Mouse (Mus musculus): ENCODE results near the gene Acbd4. TPM values are rescaled to one million over a fixed set of nuclear protein-coding genes. Genes with fewer than 3 reads are reported as not detected.

Gene Acbd4
- polyA plus RNA-seq, 1 experiment from 2014 or later: 54.4 TPM

- WGBS (ENCODE audit: insufficient replicate concordance): 75% methylated on average over 11 of the region's 11 CpGs
- peaks cover 31% of the 10 kb centered on the region for H3K4me1 ChIP-seq (ENCODE audit: control insufficient read depth, low read depth, low read length)
These were observed 12.9 kb downstream of the Acbd4 start for GRCm38 (mm10) chr11:103114270-103114943.

GRCm38 (mm10) chr11:103115163-103116007, 13.9 kb downstream of the Acbd4 start:
- Histone ChIP-seq H3K27me3 (ENCODE audit: control insufficient read depth, insufficient read depth, low read depth, low read length) (no peaks in the 10 kb centered on the region), H3K9ac (ENCODE audit: low read depth, low read length) (peak overlapping the region; percentile 87), H3K4me3 (ENCODE audit: low read depth, low read length) (peak overlapping the region; percentile 74), H3K9me3 (replicated peaks; ENCODE audit: control insufficient read depth, low read length) (no peaks in the 10 kb centered on the region), H3K4me2 (ENCODE audit: low read depth, low read length) (peak overlapping the region; percentile 64), H3K27ac (ENCODE audit: low read length) (peak overlapping the region; percentile 95), H3K4me1 (ENCODE audit: control insufficient read depth, low read depth, low read length) (peaks cover 31% of the 10 kb centered on the region), H3K36me3 (ENCODE audit: control insufficient read depth, insufficient read depth) (no peaks in the 10 kb centered on the region)
- WGBS (ENCODE audit: insufficient replicate concordance): under 1% methylated on average over 34 of the region's 34 CpGs
- ATAC-seq (ENCODE audit: low read depth): peak; percentile 72

More at GRCm38 (mm10) chr11:103114270-103114943, 12.9 kb downstream of the Acbd4 start:
- H3K4me3 ChIP-seq (ENCODE audit: low read depth, low read length): peak overlapping the region; percentile 74
- no peaks in the 10 kb centered on the region for H3K9me3 ChIP-seq (replicated peaks; ENCODE audit: control insufficient read depth, low read length)
- H3K27ac ChIP-seq (ENCODE audit: low read length): peak overlapping the region; percentile 95
- H3K36me3 ChIP-seq (ENCODE audit: control insufficient read depth, insufficient read depth): no peaks in the 10 kb centered on the region
- no peaks in the 10 kb centered on the region for H3K27me3 ChIP-seq (ENCODE audit: control insufficient read depth, insufficient read depth, low read depth, low read length)
- no peak for ATAC-seq (ENCODE audit: low read depth)
- peak overlapping the region; percentile 87 for H3K9ac ChIP-seq (ENCODE audit: low read depth, low read length)
- H3K4me2 ChIP-seq (ENCODE audit: low read depth, low read length): peak overlapping the region; percentile 64

- H3K9ac ChIP-seq (ENCODE audit: low read depth, low read length): peak within 1 kb of the TSS; percentile 87
- H3K27me3 ChIP-seq (ENCODE audit: control insufficient read depth, insufficient read depth, low read depth, low read length): no peaks in the 10 kb centered on the region
- no peaks in the 10 kb centered on the region for H3K9me3 ChIP-seq (replicated peaks; ENCODE audit: control insufficient read depth, low read length)
- peak within 1 kb of the TSS; percentile 74 for H3K4me3 ChIP-seq (ENCODE audit: low read depth, low read length)
- 0% methylated on average over 53 of the region's 53 CpGs for WGBS (ENCODE audit: insufficient replicate concordance)
- peak within 1 kb of the TSS; percentile 95 for H3K27ac ChIP-seq (ENCODE audit: low read length)
- H3K4me2 ChIP-seq (ENCODE audit: low read depth, low read length): peak within 1 kb of the TSS; percentile 81
- ATAC-seq (ENCODE audit: low read depth): peak; percentile 91
- H3K4me1 ChIP-seq (ENCODE audit: control insufficient read depth, low read depth, low read length): peaks cover 30% of the 10 kb centered on the region
- no peaks in the 10 kb centered on the region for H3K36me3 ChIP-seq (ENCODE audit: control insufficient read depth, insufficient read depth)
These were observed 14.7 kb downstream of the Acbd4 start, which contains the start of gene Hexim1 for GRCm38 (mm10) chr11:103116008-103116818. Gene Hexim1 (plus strand): TSS chr11:103116231.

GRCm38 (mm10) chr11:103116959-103117590, 15.6 kb downstream of the Acbd4 start:
- no peaks in the 10 kb centered on the region for H3K36me3 ChIP-seq (ENCODE audit: control insufficient read depth, insufficient read depth)
- H3K9ac ChIP-seq (ENCODE audit: low read depth, low read length): peak overlapping the region; percentile 78
- H3K4me3 ChIP-seq (ENCODE audit: low read depth, low read length): peak overlapping the region; percentile 66
- H3K27ac ChIP-seq (ENCODE audit: low read length): peak overlapping the region; percentile 89
- peaks cover 25% of the 10 kb centered on the region for H3K4me1 ChIP-seq (ENCODE audit: control insufficient read depth, low read depth, low read length)
- under 1% methylated on average over 35 of the region's 35 CpGs for WGBS (ENCODE audit: insufficient replicate concordance)
- H3K4me2 ChIP-seq (ENCODE audit: low read depth, low read length): peak overlapping the region; percentile 81
- H3K27me3 ChIP-seq (ENCODE audit: control insufficient read depth, insufficient read depth, low read depth, low read length): no peaks in the 10 kb centered on the region
- ATAC-seq (ENCODE audit: low read depth): peak; percentile 9; the same call in 1 of the 2 replicates
- H3K9me3 ChIP-seq (replicated peaks; ENCODE audit: control insufficient read depth, low read length): no peaks in the 10 kb centered on the region

- Histone ChIP-seq H3K4me1 (ENCODE audit: control insufficient read depth, low read depth, low read length) (peaks cover 19% of the 10 kb centered on the region), H3K9me3 (replicated peaks; ENCODE audit: control insufficient read depth, low read length) (no peaks in the 10 kb centered on the region), H3K4me3 (ENCODE audit: low read depth, low read length) (peak overlapping the region; percentile 66), H3K4me2 (ENCODE audit: low read depth, low read length) (peak overlapping the region; percentile 81), H3K9ac (ENCODE audit: low read depth, low read length) (peak overlapping the region; percentile 78), H3K36me3 (ENCODE audit: control insufficient read depth, insufficient read depth) (no peaks in the 10 kb centered on the region), H3K27ac (ENCODE audit: low read length) (peak overlapping the region; percentile 89), H3K27me3 (ENCODE audit: control insufficient read depth, insufficient read depth, low read depth, low read length) (no peaks in the 10 kb centered on the region)
- no peak for ATAC-seq (ENCODE audit: low read depth)
- WGBS (ENCODE audit: insufficient replicate concordance): under 1% methylated on average over 38 of the region's 38 CpGs
These were observed 16.1 kb downstream of the Acbd4 start for GRCm38 (mm10) chr11:103117591-103118009.

GRCm38 (mm10) chr11:103118866-103119265, 17.4 kb downstream of the Acbd4 start:
- H3K4me2 ChIP-seq (ENCODE audit: low read depth, low read length): peak overlapping the region; percentile 81; the same call in 1 of the 2 replicates
- peaks cover 17% of the 10 kb centered on the region for H3K4me1 ChIP-seq (ENCODE audit: control insufficient read depth, low read depth, low read length)
- H3K36me3 ChIP-seq (ENCODE audit: control insufficient read depth, insufficient read depth): no peaks in the 10 kb centered on the region
- ATAC-seq (ENCODE audit: low read depth): no peak
- WGBS (ENCODE audit: insufficient replicate concordance): 85% methylated on average over 2 of the region's 2 CpGs
- no peaks in the 10 kb centered on the region for H3K9me3 ChIP-seq (replicated peaks; ENCODE audit: control insufficient read depth, low read length)
- no peak overlapping the region for H3K27ac ChIP-seq (ENCODE audit: low read length)
- H3K9ac ChIP-seq (ENCODE audit: low read depth, low read length): no peak overlapping the region
- H3K27me3 ChIP-seq (ENCODE audit: control insufficient read depth, insufficient read depth, low read depth, low read length): no peaks in the 10 kb centered on the region
- peak overlapping the region; percentile 9 for H3K4me3 ChIP-seq (ENCODE audit: low read depth, low read length)

- peaks cover 11% of the 10 kb centered on the region for H3K4me1 ChIP-seq (ENCODE audit: control insufficient read depth, low read depth, low read length)
- no peaks in the 10 kb centered on the region for H3K36me3 ChIP-seq (ENCODE audit: control insufficient read depth, insufficient read depth)
- no peaks in the 10 kb centered on the region for H3K9me3 ChIP-seq (replicated peaks; ENCODE audit: control insufficient read depth, low read length)
- no peak overlapping the region for H3K4me3 ChIP-seq (ENCODE audit: low read depth, low read length)
- ATAC-seq (ENCODE audit: low read depth): no peak
- 58% methylated on average over 5 of the region's 5 CpGs for WGBS (ENCODE audit: insufficient replicate concordance)
- no peak overlapping the region for H3K4me2 ChIP-seq (ENCODE audit: low read depth, low read length)
- H3K9ac ChIP-seq (ENCODE audit: low read depth, low read length): no peak overlapping the region
- no peaks in the 10 kb centered on the region for H3K27me3 ChIP-seq (ENCODE audit: control insufficient read depth, insufficient read depth, low read depth, low read length)
- H3K27ac ChIP-seq (ENCODE audit: low read length): no peak overlapping the region
These were observed 18.1 kb downstream of the Acbd4 start for GRCm38 (mm10) chr11:103119609-103120008.

- Histone ChIP-seq H3K4me1 (ENCODE audit: control insufficient read depth, low read depth, low read length) (peaks cover 9% of the 10 kb centered on the region), H3K9me3 (replicated peaks; ENCODE audit: control insufficient read depth, low read length) (no peaks in the 10 kb centered on the region), H3K36me3 (ENCODE audit: control insufficient read depth, insufficient read depth) (no peaks in the 10 kb centered on the region), H3K27me3 (ENCODE audit: control insufficient read depth, insufficient read depth, low read depth, low read length) (no peaks in the 10 kb centered on the region), H3K4me3 (ENCODE audit: low read depth, low read length) (no peak overlapping the region), H3K9ac (ENCODE audit: low read depth, low read length) (no peak overlapping the region), H3K4me2 (ENCODE audit: low read depth, low read length) (no peak overlapping the region), H3K27ac (ENCODE audit: low read length) (no peak overlapping the region)
- no peak for ATAC-seq (ENCODE audit: low read depth)
- 71% methylated on average over 5 of the region's 5 CpGs for WGBS (ENCODE audit: insufficient replicate concordance)
These were observed 18.8 kb downstream of the Acbd4 start for GRCm38 (mm10) chr11:103120315-103120714.

All from liver, embryonic 16.5 days (tissue).